Mouse (Mus musculus) ES-E14 (cell line): ENCODE data around the gene Rassf5. TPM values are rescaled to one million over a fixed set of nuclear protein-coding genes. Genes with fewer than 3 reads are reported as not detected.
A peak's percentile ranks its signal among the peaks of the same experiment; 100 is the strongest.
"Not testable (repeated sequence)": the region's sequence is repeated elsewhere in the genome, so short reads cannot be mapped to it uniquely, and the experiment has no call there.

ENCODE experiments used
- DNase-seq: peaks from one replicate; pipeline ENCODE4 v3.0.0-alpha.2; 2013; ENCODE audit warnings: low read depth, low spot score
- H3K27ac ChIP-seq: 2 replicates; pipeline ENCODE4 v1.5.1; 2012; ENCODE audit warnings: low read depth, mild to moderate bottlenecking, low read length, moderate library complexity, mixed read lengths; ENCODE audit not compliant: poor library complexity, insufficient read depth, severe bottlenecking
- H3K36me3 ChIP-seq: 2 replicates; pipeline ENCODE4 v1.6.1; 2012; ENCODE audit warnings: mild to moderate bottlenecking, low read length, moderate library complexity, mixed read lengths; ENCODE audit not compliant: control insufficient read depth, poor library complexity, insufficient read depth, severe bottlenecking
- H3K4me1 ChIP-seq, 2 experiments: fragments of 150-350 bp in 1 of 2; sonication (generic) in 1 of 2; 2 replicates each; pipeline ENCODE4 v1.6.1; 2012; ENCODE audit warnings: low read length in 2 of 2, mild to moderate bottlenecking in 1 of 2, mixed read lengths in 1 of 2; ENCODE audit not compliant: control insufficient read depth in 2 of 2, insufficient read depth in 2 of 2, poor library complexity in 1 of 2
- H3K4me3 ChIP-seq, 2 experiments: fragments of 150-350 bp in 1 of 2; sonication (generic) in 1 of 2; 2 replicates each; pipeline ENCODE4 v1.5.1; 2012; ENCODE audit warnings: low read length in 2 of 2, low read depth in 1 of 2, mild to moderate bottlenecking in 1 of 2, mixed read lengths in 1 of 2; ENCODE audit not compliant: insufficient read depth in 1 of 2, poor library complexity in 1 of 2, severe bottlenecking in 1 of 2
- H3K9ac ChIP-seq: 2 replicates; pipeline ENCODE4 v1.6.1; 2012; ENCODE audit warnings: low read depth, mild to moderate bottlenecking, low read length, mixed read lengths; ENCODE audit not compliant: poor library complexity, insufficient read depth, severe bottlenecking
- H3K9me3 ChIP-seq: fragments of 150-350 bp; sonication (generic); 2 replicates; pipeline ENCODE4 v1.6.1; 2012; ENCODE audit warnings: low read depth, mild to moderate bottlenecking, low read length; ENCODE audit not compliant: control insufficient read depth, insufficient read depth
- CHD2 ChIP-seq: IDR thresholded peaks from 2 replicates; pipeline ENCODE4 v1.6.1; 2014; ENCODE audit warnings: mild to moderate bottlenecking, low read depth, low read length, inconsistent platforms
- HCFC1 ChIP-seq: IDR thresholded peaks from 2 replicates; pipeline ENCODE4 v1.6.1; 2012; ENCODE audit warnings: low read length, inconsistent platforms, borderline replicate concordance; ENCODE audit not compliant: insufficient read depth
- MAFK ChIP-seq: IDR thresholded peaks from 2 replicates; pipeline ENCODE4 v1.6.1; 2014; ENCODE audit warnings: mild to moderate bottlenecking, low read depth, low read length, inconsistent platforms; ENCODE audit not compliant: insufficient read depth
- ZC3H11A ChIP-seq: IDR thresholded peaks from 2 replicates; pipeline ENCODE4 v1.6.1; 2012; ENCODE audit warnings: low read depth, mild to moderate bottlenecking, inconsistent platforms, low read length, borderline replicate concordance
- ZNF384 ChIP-seq: IDR thresholded peaks from 2 replicates; pipeline ENCODE4 v1.6.1; 2012; ENCODE audit warnings: low read depth, low read length, inconsistent platforms
- in situ Hi-C, 2 experiments: fragments of 600-800 bp; cut with MboI; formaldehyde crosslinking; loops; one replicate each; pipeline ENCODE4 v1.15.1; 2025; ENCODE audit warnings: low sequenced_read_pairs in 2 of 2, inconsistent platforms in 1 of 2; ENCODE audit not compliant: unreplicated experiment in 2 of 2
- total RNA-seq: library from RNA; depleted of rRNA; stranded (reverse); fragments of 300-350 nt; gene quantifications from 2 replicates; pipeline ENCODE4 v1.2.3, GENCODE M21; 2012

The Rassf5 gene
- total RNA-seq, 1 experiment: 0.76 TPM

- Histone ChIP-seq H3K4me1 (0 out of 4 replicates have a peak, but pooled peaks cover 0 to 2% of the 10 kb centered on the region in 2 experiments), H3K36me3 (no peaks in the 10 kb centered on the region), H3K9ac (no peak overlapping the region), H3K9me3 (no peaks in the 10 kb centered on the region), H3K4me3 (no peak overlapping the region), H3K27ac (no peak overlapping the region)
- no peak for DNase-seq
- TF ChIP-seq CHD2 (no peak), ZC3H11A (no peak), ZNF384 (no peak), MAFK (no peak), HCFC1 (no peak)
- in situ Hi-C loops: loop anchor here (5.0 to 25.0 kb wide), 3 partner anchors 135 to 372 kb away; partner anchors contain the start of gene Il24 (in 2 of the 2)
These were observed 14.7 kb upstream of the Rassf5 start for GRCm38 (mm10) chr1:131259632-131260308.

GRCm38 (mm10) chr1:131257288-131257687 is 12.2 kb upstream of the Rassf5 start:
- no peak overlapping the region for H3K27ac ChIP-seq
- no peak overlapping the region for H3K4me3 ChIP-seq
- H3K9me3 ChIP-seq: no peaks in the 10 kb centered on the region
- no peak overlapping the region for H3K9ac ChIP-seq
- no peaks in the 10 kb centered on the region for H3K4me1 ChIP-seq
- DNase-seq: no peak
- in situ Hi-C loops: loop anchor here (25.0 kb wide), 1 partner anchor 370 kb away; the partner anchor contains the start of gene Il24 (in 2 of the 2)
- TF ChIP-seq CHD2 (no peak), ZC3H11A (no peak), ZNF384 (no peak)
- H3K36me3 ChIP-seq: no peaks in the 10 kb centered on the region

GRCm38 (mm10) chr1:131252516-131253250 is 7.6 kb upstream of the Rassf5 start:
- H3K36me3 ChIP-seq, H3K9me3 ChIP-seq, H3K4me1 ChIP-seq, H3K27ac ChIP-seq, H3K9ac ChIP-seq, DNase-seq, H3K4me3 ChIP-seq: not testable (repeated sequence)
- in situ Hi-C loops: loop anchor here (25.0 kb wide), 1 partner anchor 365 kb away; the partner anchor contains the start of gene Il24 (in 2 of the 2)

GRCm38 (mm10) chr1:131246433-131247395 is 1.7 kb upstream of the Rassf5 start:
- H3K9me3 ChIP-seq: no peaks in the 10 kb centered on the region
- no peak overlapping the region for H3K4me3 ChIP-seq
- H3K36me3 ChIP-seq: no peaks in the 10 kb centered on the region
- no peak overlapping the region for H3K27ac ChIP-seq
- no peak overlapping the region for H3K9ac ChIP-seq
- DNase-seq: peak; percentile 40
- in situ Hi-C loops: no loop called here
- TF ChIP-seq MAFK (no peak), ZC3H11A (peak; percentile 50; the same call in 1 of the 2 replicates)
- H3K4me1 ChIP-seq: no peaks in the 10 kb centered on the region
